Mouse (Mus musculus): ENCODE results near the gene Cib4. TPM values are rescaled to one million over a fixed set of nuclear protein-coding genes. Genes with fewer than 3 reads are reported as not detected.

The Cib4 gene
- not detected in 2 replicates for polyA plus RNA-seq (2015; fragmentation: Nextera tagmentation; extraction: Ambion mirVana)

DNA sequence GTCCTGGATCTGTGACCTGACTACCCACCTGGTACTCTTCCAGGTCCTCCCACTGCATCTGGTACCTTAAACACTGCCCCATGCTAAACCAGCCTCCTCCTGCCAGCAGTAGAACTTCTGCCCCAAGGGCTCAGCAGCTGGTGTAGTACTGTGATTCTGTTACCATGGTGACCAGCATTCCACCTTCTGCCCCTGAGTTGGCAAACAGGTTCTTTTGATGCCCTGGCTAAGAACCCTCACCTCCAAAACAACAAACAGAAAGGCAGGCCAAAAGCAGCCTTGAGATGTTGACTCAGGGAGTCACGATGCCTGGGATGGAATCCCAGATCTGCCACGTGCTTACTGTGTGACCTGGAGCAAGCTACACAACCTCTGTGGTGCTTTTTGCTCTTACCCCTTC, at the start of gene Cib4:
TSS of gene Cib4 (minus strand) at position 139 of the 400 bp plus-strand sequence.
- Histone ChIP-seq H3K4me1 (replicated peaks) (no peaks in the 10 kb centered on the region), H3K9ac (replicated peaks) (no peak within 1 kb of the TSS), H3K4me2 (replicated peaks) (no peak within 1 kb of the TSS), H3K9me3 (no peaks in the 10 kb centered on the region), H3K36me3 (no peaks in the 10 kb centered on the region), H3K4me3 (replicated peaks) (no peak within 1 kb of the TSS), H3K27ac (no peak within 1 kb of the TSS), H3K27me3 (no peaks in the 10 kb centered on the region)
- WGBS: 43% methylated on average over 2 of the region's 2 CpGs
- no peak for ATAC-seq

DNA sequence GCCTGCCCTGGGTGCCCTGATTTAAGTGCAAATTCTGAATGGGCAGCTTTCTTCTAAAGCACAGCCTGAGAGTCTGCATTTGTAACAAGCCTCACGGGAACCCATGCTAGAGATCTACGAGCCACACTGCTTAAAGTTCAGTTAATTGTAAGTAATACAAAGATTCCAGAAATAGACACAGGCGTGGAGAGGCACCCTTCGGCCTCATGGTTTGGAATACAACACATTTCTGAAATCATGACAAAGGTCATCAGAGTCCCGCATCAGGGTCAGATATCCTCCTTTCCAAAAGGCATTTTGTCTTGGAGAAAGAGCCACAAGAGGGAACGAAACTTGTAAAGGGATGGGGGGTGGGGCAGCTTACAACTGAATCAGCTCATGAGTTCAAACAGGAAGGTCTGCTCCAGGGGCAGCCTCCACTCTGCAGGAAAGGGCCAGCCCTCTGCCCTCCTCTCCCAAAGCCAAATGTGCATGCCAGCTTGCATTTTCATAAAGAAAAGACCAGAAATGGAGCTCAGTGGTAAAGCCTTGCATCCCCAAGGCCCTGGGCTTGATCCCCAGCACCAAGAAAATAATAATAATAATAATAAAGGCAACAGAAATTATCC, 49.4 kb upstream of the Cib4 start:
- Histone ChIP-seq H3K4me2 (replicated peaks) (no peak overlapping the region), H3K4me1 (replicated peaks) (peaks cover 26% of the 10 kb centered on the region), H3K27me3 (peaks cover 15% of the 10 kb centered on the region), H3K36me3 (no peaks in the 10 kb centered on the region), H3K27ac (no peak overlapping the region), H3K9ac (replicated peaks) (no peak overlapping the region), H3K4me3 (replicated peaks) (no peak overlapping the region), H3K9me3 (no peaks in the 10 kb centered on the region)
- WGBS: 32% methylated on average over 6 of the region's 6 CpGs
- no peak for ATAC-seq

DNA sequence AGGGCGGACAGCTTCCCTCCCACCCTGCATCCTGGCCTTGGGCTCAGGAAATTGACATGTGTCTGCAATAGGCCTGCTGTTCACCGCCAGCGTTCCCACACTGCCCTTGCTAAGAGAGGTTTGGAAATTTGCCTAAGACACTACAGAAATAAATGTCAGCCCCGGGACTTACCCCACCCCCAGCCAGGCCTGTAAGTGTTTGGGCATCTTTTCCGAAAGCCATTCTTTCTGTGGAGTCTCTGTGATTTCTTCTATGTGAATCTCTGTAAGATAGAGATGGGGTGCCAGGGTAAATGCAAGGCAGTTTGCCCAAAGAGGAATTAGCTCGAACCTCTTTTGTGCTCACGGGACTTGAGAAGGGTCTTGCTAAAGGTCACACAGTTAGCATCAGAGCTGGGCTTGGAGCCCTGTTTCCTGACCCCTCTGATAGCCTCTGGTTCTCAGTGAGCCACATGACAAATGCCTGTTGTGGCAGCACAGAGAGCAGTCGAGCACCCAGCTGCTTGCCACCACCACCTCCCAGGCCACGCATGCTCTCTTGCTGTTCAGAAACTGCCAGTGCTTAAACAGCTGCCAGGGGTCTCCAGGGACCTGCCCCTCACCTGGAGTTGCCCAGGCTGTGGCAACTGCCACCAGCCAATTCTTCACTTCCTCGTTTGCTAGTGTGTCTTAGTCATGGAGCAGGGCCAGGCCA, 48.3 kb upstream of the Cib4 start:
- Histone ChIP-seq H3K4me1 (replicated peaks) (peaks cover 33% of the 10 kb centered on the region), H3K9me3 (no peaks in the 10 kb centered on the region), H3K4me2 (replicated peaks) (no peak overlapping the region), H3K4me3 (replicated peaks) (no peak overlapping the region), H3K27ac (no peak overlapping the region), H3K27me3 (peaks cover 26% of the 10 kb centered on the region), H3K9ac (replicated peaks) (peak overlapping the region; percentile 36; the same call in 1 of the 2 replicates), H3K36me3 (no peaks in the 10 kb centered on the region)
- ATAC-seq: no peak
- 40% methylated on average over 10 of the region's 10 CpGs for WGBS

DNA sequence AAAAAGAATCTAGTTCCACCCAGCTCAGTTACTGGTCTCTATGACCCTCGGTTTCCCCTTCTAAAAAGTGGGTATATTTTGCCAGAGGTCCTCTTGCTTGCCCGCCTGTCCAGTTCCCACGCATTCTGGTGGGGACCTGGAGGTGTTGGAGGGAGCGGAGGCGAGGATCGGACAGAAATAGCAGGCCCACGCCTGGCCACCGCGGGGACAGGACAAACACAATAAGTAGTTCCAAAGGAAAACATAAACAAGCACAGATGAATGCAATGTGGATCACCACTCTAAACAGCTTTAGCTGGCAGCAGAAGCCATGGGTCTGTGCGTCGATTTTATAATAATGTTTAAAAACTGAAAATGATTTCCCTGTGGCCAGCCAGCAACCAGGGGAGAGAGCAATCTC, 47.7 kb upstream of the Cib4 start:
- Histone ChIP-seq H3K27ac (no peak overlapping the region), H3K4me1 (replicated peaks) (peaks cover 39% of the 10 kb centered on the region), H3K9ac (replicated peaks) (no peak overlapping the region), H3K36me3 (no peaks in the 10 kb centered on the region), H3K4me3 (replicated peaks) (no peak overlapping the region), H3K9me3 (no peaks in the 10 kb centered on the region), H3K4me2 (replicated peaks) (no peak overlapping the region), H3K27me3 (peaks cover 31% of the 10 kb centered on the region)
- ATAC-seq: no peak
- 90% methylated on average over 11 of the region's 11 CpGs for WGBS

DNA sequence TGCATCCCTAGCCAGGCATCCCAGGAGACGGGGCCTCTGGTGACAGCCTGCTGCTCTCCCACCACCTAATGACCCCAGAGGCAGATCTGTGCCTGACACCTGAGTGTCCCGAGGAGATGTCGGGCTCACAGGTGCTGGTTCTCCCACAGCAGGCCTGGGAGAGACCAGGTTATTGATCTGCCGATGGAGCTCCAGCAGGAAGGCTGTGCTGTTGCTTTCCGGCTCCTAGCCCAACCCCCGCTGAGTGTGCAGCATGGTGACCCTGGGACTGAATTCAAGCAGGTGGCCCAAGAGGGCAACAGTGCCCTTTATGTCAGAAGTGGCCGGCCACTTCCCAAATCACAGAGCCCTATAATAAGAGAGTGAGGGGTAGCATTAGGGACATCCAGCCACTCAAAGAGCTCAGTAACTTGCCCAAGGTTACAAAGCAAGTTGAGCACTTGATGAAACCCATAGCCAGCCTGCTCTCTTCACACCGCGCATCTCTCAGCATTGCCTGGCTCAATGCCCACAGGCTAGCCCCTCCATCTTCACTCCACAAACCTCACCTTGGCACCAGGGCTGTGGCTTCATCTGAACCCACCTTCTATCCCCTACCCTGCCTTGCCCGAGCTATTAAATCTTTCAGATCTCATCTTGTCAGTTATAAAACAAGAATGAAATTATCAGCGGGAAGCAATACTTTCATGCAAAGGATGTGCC, 46.8 kb upstream of the Cib4 start:
- Histone ChIP-seq H3K4me3 (replicated peaks) (no peak overlapping the region), H3K9ac (replicated peaks) (no peak overlapping the region), H3K27ac (no peak overlapping the region), H3K36me3 (no peaks in the 10 kb centered on the region), H3K27me3 (peaks cover 31% of the 10 kb centered on the region), H3K4me1 (replicated peaks) (peaks cover 39% of the 10 kb centered on the region), H3K4me2 (replicated peaks) (no peak overlapping the region), H3K9me3 (no peaks in the 10 kb centered on the region)
- ATAC-seq: no peak
- WGBS: 81% methylated on average over 11 of the region's 11 CpGs

DNA sequence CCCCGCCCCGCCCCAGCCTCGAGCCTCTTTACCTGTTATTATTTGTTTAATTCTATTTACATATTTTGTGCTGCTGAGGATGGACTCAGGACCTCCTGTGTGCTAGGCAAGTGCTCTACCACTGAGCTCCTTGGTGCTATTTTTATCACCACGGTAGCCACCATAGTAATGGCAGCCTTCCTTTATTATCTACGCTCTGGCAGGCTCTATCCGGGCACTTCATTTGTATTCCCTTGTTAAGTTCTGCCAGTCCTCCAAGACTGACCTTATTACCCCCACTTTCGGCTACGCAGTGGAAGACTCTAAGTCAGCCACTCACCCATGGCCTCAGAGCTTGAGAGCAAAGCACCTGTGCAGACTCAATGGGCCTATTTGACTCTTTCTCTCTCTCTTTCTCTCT, 46.1 kb upstream of the Cib4 start:
- Histone ChIP-seq H3K4me3 (replicated peaks) (no peak overlapping the region), H3K27me3 (peaks cover 38% of the 10 kb centered on the region), H3K27ac (no peak overlapping the region), H3K4me1 (replicated peaks) (peaks cover 44% of the 10 kb centered on the region), H3K9me3 (no peaks in the 10 kb centered on the region), H3K36me3 (no peaks in the 10 kb centered on the region), H3K9ac (replicated peaks) (no peak overlapping the region), H3K4me2 (replicated peaks) (no peak overlapping the region)
- WGBS: 76% methylated on average over 8 of the region's 8 CpGs
- no peak for ATAC-seq

DNA sequence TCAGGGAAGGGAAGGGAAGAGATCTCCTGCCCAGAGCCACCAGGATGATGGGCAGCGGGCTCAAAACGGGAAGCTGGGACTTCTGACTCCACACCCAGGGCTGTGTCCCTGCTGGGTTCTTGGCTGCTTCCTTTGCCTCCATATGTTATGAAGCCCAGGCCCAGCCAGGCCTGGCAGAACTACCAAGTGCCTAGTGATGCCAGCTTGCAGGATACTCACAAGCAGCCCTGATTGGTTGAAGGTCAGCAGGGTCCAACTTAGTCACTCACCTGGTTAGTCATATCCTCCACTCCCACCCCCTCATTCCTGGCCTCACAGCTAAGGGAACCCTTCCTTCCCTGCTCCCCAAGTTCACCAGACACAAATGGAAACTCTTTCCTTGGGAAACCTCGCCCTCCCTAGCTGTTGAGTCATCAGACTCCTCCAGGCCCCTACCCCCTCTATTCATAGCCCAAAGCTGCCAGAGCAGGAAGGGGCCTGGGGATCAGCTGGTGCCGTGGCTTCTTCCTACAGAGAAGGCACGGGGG, 45.6 kb upstream of the Cib4 start:
- H3K27ac ChIP-seq: no peak overlapping the region

DNA sequence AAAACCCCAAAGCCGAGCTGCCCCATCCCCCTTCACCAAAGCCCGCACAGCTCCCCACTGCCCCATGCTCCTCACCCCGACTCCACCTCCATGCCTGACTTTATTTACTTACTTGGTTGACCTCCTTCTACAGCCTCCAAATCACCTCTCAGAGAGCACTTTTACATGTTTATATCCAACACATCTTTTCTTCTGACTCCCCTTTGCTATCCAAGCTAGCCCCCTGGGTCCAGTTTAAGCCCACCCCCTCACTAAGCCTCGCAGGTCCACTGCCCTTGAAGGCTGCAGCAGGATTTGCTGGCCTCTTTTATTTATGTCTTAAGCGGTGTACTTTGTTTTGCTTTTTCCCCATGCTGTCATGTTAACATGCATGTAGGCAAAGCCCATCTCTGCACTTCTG, 44.6 kb upstream of the Cib4 start:
- ATAC-seq: no peak
- Histone ChIP-seq H3K9ac (replicated peaks) (no peak overlapping the region), H3K27me3 (peaks cover 50% of the 10 kb centered on the region), H3K4me2 (replicated peaks) (no peak overlapping the region), H3K9me3 (no peaks in the 10 kb centered on the region), H3K36me3 (no peaks in the 10 kb centered on the region), H3K27ac (no peak overlapping the region), H3K4me3 (replicated peaks) (no peak overlapping the region), H3K4me1 (replicated peaks) (peaks cover 41% of the 10 kb centered on the region)
- WGBS: 76% methylated on average over 5 of the region's 5 CpGs

More for the DNA sequence above, 45.6 kb upstream of the Cib4 start:
- WGBS: 61% methylated on average over 5 of the region's 5 CpGs
- ATAC-seq: no peak
- Histone ChIP-seq H3K9me3 (no peaks in the 10 kb centered on the region), H3K4me3 (replicated peaks) (no peak overlapping the region), H3K36me3 (no peaks in the 10 kb centered on the region), H3K27me3 (peaks cover 42% of the 10 kb centered on the region), H3K9ac (replicated peaks) (no peak overlapping the region), H3K4me2 (replicated peaks) (no peak overlapping the region), H3K4me1 (replicated peaks) (peaks cover 44% of the 10 kb centered on the region)

DNA sequence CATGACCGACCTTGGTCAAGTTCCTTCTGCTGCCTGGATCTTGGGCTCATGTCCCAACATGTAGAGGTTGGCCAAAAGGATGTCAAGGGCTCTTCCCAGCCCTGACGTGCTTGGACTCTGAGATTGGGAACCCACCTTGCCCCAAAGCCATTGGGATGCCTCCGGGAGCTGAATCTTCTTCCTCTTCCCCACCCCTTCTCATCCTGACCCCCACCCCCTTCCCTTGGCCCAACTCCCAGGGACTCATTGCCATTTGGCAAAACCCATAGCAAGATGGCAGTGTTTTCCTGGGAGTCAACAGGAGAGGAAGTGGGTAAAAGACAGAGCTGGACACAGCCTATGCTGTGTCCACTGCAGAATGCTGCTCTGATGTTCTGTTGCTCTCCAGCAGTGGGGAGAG, 43.9 kb upstream of the Cib4 start:
- Histone ChIP-seq H3K27ac (no peak overlapping the region), H3K4me2 (replicated peaks) (peak overlapping the region; percentile 97)

DNA sequence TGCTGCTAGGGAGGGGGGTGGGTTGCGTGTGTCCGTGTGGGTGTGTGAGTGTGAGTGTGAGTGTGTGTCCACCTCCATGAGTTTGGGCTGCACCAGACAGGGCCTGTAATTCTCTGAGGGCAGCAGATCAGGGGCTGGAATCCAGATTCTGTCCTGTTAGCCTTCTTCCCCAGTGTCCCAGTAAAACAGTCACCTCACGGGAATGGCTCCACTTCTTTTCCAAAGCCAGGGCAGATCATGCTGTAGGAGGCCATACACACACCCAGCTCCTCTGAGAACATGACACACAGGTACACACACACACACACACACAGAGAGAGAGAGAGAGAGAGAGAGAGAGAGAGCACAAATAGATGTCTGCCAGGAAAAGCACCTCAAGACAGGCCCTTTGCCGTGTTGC, 43.4 kb upstream of the Cib4 start:
- no peak for ATAC-seq
- Histone ChIP-seq H3K36me3 (no peaks in the 10 kb centered on the region), H3K9me3 (no peaks in the 10 kb centered on the region), H3K9ac (replicated peaks) (peak overlapping the region; percentile 75), H3K4me1 (replicated peaks) (peaks cover 29% of the 10 kb centered on the region), H3K27ac (no peak overlapping the region), H3K27me3 (peaks cover 56% of the 10 kb centered on the region), H3K4me2 (replicated peaks) (peak overlapping the region; percentile 97), H3K4me3 (replicated peaks) (peak overlapping the region; percentile 56)
- 46% methylated on average over 4 of the region's 4 CpGs for WGBS

More for the DNA sequence above, 43.9 kb upstream of the Cib4 start:
- H3K9me3 ChIP-seq: no peaks in the 10 kb centered on the region
- H3K27me3 ChIP-seq: peaks cover 52% of the 10 kb centered on the region
- peaks cover 34% of the 10 kb centered on the region for H3K4me1 ChIP-seq (replicated peaks)
- 0 out of 2 replicates have a peak overlapping the region, but pooled peaks have one; percentile 56 for H3K4me3 ChIP-seq (replicated peaks)
- no peak for ATAC-seq
- no peak overlapping the region for H3K9ac ChIP-seq (replicated peaks)
- 73% methylated on average over 3 of the region's 3 CpGs for WGBS
- no peaks in the 10 kb centered on the region for H3K36me3 ChIP-seq

DNA sequence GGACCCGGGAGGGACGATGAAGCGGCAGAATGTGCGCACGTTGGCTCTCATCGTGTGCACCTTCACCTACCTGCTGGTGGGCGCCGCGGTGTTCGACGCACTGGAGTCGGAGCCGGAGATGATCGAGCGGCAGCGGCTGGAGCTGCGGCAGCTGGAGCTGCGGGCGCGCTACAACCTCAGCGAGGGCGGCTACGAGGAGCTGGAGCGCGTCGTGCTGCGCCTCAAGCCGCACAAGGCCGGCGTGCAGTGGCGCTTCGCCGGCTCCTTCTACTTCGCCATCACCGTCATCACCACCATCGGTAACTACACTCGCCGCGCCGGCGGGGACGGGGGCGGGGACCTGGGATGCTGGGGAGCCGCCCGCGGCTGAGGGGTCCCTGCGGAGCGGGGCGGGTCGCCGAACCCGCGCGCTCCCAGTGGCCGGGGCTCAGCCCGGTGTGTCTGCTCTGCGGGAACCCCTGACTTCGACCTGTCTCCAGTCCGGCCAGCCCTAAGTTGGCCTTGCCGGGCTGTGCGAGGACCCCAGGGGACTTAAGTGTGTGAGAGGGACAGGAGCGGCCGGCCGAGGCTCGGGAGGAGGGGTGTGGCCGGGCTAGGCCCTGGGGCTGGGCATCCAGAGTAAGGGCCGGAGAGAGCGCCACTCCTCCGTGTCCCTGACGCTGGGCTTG, 42.8 kb upstream of the Cib4 start:
- Histone ChIP-seq H3K36me3 (no peaks in the 10 kb centered on the region), H3K4me3 (replicated peaks) (peak overlapping the region; percentile 56), H3K9ac (replicated peaks) (peak overlapping the region; percentile 75), H3K9me3 (no peaks in the 10 kb centered on the region), H3K4me2 (replicated peaks) (peak overlapping the region; percentile 97), H3K27ac (peak overlapping the region; percentile 69), H3K27me3 (peaks cover 59% of the 10 kb centered on the region), H3K4me1 (replicated peaks) (peaks cover 24% of the 10 kb centered on the region)
- WGBS: under 1% methylated on average over 63 of the region's 70 CpGs
- peak; percentile 78 for ATAC-seq
